Mouse (Mus musculus) granulocyte monocyte progenitor cell, adult 5-6 weeks (primary cell): ENCODE results near the gene Gsg1. TPM values are rescaled to one million over a fixed set of nuclear protein-coding genes. Genes with fewer than 3 reads are reported as not detected.

Experiments
- ATAC-seq: replicated peaks from 2 replicates; pipeline ENCODE4 v1.8.0; 2016; ENCODE audit warnings: mild to moderate bottlenecking, moderate TSS enrichment, inconsistent platforms; ENCODE audit not compliant: poor library complexity, severe bottlenecking
- total RNA-seq, 2 experiments: library from RNA; stranded (forward) in 1 of 2; stranded (reverse) in 1 of 2; fragments of 200-712, 200-1000 nt in 1 of 2; fragments of >200 nt in 1 of 2; fragmentation: Nextera tagmentation in 1 of 2; gene quantifications; 2 replicates each; pipeline ENCODE4 v1.2.3; 2014 to 2017

The Gsg1 gene
- total RNA-seq, 2 experiments from 2014 or later, result not detected

DNA sequence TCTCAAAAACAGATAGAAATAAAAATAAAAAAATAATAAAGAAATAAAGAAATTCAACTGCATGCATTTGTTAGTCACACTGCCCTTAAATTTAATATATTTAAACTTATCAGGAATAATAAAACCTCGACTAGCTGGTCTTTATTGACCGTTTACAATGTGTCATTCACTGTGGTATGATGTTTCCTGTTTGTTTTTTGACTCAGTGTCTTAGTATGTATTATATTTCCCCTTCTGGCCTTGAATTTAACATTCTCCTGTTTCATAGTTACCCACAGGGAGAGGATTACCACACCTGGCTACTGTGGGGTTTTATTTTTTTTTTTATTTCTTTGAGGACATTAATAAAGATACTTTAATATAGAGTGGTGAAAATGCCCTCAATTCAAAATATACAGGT is 8.4 kb upstream of the Gsg1 start:
- no peak for ATAC-seq

DNA sequence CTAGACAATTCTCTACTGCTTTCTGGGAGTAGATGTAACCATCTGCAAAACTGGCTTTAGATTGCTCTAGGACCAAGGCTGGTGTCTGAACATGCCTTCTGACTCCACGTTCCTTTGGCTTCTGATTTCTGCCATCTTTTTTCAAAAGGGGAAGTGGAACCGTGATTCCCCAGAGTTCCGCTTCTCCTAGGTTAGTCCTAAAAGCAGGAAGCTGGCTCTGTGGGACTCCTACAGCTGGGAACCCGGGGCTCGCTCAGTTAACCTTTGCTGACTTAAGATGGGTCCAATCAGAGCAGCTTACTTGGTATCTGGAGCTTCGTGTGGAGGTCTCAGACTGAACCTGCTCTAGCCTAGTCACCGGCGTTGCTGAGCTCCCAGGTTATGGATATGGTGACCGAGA is 7.0 kb upstream of the Gsg1 start:
- peak; percentile 95 for ATAC-seq

DNA sequence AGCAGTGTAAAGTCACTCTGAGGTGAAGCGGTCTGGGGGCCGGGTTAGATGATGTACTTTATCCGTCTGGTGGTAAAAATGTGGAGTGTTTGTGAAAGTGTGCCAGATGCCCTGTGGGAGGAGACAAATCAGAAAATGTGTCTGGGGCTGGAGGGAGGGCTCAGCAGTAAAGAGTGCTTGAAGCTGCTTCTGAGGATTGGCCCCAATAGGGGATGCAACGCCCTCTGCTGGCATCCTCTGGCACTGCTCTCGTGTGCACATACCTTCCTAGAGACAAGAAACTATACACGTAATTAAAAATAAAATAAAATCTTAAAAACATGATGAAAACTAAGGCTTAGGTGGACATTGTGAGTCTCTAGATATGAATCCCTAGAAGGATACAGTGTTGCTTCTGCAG is 6.3 kb upstream of the Gsg1 start:
- ATAC-seq, result no peak

DNA sequence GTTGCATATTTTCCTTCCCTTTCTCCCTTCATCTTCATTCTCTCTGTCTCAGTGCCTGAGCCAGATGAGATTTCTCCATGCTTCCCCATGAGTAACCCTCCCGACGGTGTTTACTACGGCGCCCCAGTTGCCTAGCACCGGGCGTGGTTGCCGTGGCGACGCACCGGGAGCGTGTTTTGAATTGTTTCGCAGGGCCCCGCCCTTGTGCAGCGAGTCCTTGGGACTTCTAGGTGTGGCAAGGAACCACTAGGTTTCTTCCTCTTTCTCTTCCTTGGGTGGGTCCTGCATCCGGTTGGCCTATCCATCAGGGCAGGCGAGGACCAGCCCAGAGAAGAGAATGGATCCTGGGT is 1.4 kb downstream of the Gsg1 start:
- ATAC-seq, result peak; percentile 89

DNA sequence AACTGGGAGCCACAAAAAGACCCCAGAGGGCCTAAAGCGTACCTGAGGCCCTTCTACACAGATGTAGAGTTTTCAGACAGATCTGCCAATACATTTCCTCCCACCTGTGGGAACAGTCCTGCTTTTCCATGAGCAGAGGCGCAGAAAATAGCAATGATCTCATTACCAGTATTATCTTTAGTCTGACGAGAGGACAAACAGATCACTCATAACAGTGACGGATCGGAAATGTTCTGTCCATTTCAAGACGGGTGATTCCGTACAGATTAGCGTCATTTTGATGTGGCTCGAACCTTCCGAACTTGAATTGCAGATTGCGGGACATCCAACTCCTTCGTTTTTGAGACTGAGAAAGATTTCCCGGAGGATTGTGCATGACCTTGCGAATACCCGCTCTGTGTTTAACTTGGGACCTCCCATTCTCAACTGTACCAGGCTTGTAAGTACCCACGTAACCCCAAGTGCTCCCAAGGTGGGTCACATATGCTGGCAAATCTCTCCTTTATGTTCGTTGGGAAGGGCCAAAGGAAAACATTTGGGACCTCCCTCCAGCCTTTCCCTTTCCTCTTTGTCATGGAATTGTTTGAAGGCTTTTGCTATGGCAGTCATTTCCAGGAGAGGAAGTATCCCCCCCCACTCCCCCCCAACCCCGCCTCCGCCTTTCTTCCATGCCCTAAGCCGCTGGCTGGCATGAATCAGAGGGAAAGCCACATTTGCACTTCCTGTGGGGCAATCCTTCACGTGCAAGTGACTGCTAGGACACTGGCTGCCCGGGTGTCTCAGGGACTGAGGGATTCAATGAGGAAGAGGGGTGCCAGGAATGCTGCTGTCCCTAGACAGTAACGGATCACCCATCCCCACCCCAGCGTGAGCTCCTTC is 2.1 kb downstream of the Gsg1 start:
- peak; percentile 83 for ATAC-seq

DNA sequence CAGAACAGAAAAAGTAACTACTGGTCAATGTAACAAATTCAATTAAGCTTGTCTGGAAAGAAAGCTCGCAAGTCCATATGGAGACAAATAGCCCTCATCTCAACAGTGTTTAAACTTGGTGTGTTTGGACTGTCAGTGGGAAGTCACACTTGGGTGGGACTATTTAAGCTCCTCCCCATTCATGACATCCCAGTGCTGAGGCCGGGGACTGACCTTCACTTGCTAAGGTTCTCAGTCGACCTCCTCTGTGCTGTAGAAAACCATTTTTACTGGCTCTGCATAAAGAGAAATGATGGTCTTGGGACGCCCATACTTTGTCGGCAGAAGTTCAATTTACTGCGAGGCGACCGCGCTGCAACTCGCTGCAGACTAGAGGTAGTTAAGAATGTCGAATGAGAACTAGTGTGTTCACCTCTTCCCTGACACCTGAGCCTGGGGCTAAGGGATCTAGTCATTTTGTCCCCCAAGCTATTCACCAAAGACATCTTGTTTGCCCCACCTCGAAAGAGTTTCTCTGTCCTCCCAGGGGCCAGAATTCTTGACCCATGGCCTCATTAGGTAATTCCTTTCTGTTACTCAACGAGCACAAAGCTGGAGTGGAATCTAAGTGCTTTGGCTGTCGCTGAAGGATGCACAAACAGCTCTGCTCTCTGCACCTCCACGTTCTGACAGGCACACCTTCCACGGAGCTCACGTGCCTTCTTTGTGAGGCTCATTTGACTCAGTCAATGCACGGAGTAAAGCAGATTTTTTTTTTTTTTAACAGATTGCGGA is 3.0 kb downstream of the Gsg1 start:
- no peak for ATAC-seq

DNA sequence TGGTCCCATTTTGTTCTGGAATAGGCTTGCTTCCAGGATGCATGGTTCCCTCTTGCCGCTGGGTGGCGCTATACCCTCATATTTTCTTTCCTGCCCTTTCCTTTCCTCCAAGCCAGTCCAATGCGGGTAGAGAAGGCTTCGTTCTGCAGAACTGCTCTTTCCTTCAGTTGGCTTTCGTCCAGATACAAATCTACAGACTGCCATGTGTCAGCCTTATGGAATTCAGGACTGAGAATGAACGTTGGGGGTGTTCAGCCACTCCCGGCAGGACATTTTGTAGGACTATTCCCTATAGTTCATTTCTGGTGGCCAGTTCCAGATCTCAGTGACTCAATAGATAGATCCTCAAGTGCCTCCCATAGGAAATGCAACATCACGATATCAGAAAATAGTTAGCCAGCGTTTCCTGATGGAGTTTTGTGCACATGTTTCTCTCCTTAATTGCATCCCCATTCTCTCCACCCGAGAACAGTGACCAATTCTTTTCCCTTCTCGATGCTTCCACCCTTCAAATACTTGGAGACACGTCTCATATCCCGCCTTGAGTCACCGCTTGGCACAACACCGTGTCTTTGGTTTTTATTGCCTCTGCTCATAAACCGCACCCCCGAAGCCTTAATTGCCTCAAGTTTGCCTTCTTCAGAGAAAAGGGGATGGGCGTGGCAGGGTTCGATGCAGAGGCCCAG is 4.2 kb downstream of the Gsg1 start:
- ATAC-seq, result peak; percentile 45

DNA sequence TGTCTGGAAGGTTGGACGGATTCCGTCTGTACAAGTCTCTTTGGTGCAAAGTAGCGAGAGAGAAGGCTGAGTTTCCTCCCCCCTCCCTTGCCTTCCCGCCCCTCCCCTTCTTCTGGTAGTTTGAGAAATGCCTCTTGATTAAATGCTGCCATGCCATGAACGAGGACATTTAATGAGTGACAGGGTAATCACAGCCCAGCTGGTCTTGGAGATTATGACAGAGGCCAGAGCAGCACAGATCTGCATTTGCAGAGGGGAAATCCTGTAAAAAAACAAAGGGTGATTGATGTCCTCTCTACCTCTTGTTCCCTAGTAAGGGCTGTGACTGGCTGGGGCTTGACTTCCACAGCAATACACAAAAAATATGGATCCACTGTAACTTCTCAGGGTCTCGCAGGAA is 6.3 kb downstream of the Gsg1 start:
- ATAC-seq, result no peak

DNA sequence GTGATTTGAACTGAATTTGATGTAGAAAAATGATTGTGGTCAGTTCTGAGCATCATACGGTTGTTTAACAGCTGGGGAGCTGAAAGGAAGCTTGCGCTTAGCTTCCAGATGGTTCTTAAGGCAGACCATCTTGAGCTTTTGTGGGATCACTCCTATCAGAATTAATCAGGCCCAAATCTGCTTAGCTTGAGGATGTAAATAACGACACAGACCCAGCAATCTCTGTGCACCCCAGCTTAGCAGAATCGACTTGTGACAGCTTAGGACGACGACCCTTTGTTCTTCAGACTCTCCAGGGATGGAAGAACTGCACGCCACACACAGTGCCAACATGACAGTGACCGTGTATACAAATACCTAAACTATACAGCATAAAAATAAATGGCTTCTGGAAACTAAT is 8.6 kb downstream of the Gsg1 start:
- no peak for ATAC-seq

DNA sequence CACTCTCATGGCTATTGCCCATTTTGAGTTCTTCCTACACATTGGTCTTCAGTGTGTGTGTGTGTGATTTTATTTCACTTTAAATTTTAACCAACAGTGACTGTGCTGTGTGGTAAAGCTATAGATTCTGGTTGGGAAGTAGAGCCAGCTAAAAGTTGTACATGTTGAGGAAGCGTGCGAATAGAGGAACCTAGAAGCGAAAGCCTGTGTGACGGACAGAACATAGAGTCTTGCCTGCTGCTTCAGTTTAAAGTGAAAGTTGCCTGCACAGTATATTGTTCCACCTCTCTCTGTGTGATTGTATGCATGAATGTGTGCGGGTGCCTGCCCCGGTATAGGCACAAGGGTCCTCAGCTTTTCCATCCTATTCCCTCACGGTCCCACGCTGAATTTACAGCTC is 13.8 kb downstream of the Gsg1 start:
- peak; percentile 68 for ATAC-seq

DNA sequence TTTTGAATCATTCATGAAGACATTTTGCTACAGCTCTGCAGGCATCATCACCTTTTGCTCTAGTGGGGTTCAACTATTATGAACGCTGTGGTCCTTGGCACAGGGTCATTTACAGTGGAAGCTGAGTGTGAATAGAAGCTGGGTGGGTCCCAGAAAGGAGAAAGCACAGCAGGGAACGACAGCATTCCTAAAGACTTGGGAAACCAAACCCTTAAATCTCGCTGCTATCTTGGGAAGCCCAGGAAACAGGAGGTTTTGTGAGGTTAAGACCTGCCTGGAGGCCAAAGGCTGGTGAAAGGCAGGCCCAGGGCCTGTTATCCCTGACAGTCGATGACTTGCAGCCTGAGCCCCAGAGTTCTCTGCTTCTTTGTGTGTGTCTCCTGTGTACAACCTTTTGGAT is 15.9 kb downstream of the Gsg1 start:
- ATAC-seq, result no peak

DNA sequence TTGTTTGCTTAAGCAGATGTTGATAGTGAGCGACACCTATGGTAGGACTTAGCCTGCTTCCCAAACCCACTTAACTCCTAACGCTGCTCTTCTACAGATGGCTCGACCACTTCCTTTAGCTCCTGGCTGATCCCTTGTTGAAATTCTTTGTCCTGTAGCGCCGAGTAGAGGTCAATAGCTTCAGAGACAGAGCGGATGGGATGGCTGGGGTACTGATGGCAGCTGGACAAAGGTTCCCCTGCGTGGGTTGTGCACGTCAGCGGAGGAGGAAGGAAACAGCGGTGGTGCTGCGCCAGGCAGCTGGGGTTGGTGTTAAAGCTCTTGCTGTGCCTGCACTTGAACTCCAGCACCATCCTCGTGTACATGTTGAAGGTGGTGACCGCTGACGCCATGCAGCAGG is 16.8 kb downstream of the Gsg1 start:
- ATAC-seq, result peak; percentile 62

DNA sequence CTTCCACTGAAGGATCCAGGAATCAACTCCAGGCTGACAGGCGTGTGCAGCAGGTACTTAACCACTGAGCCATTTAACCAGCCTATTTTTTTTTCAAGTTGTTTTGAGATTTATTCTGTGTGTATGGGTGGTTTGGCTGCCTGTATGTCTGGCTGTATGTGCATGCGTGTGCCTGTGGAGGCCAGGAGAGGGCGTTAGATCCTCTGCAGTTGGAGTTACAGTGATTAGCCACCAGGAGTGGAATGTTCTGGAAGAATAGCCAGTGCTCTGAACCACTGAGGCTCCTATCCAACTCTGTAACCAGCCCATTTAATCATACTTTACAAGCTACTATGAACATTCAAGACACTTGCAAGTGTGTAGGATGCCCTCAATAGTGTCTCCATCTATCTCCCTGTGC is 17.6 kb downstream of the Gsg1 start:
- ATAC-seq, result no peak; the same call in 1 of the 2 replicates

DNA sequence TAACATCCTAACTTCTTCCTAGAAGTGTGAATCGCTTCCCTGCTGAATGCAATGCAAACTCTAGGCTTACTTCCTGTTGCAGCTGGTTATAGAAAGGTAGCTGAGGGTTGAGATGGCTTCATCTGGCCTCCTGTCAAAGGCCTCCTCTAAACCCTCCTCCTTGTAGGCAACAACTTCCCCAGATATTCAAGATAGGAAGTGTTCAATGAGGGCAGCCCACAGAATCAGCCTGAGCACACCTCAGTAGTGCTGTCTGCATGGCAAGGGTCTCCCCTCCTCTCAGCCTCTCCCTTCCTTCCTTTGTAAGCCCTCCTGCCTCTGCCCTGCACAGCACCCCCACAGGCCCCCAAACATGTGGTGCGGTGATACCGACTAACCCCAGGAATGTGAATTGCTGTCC is 18.4 kb downstream of the Gsg1 start:
- ATAC-seq, result no peak

DNA sequence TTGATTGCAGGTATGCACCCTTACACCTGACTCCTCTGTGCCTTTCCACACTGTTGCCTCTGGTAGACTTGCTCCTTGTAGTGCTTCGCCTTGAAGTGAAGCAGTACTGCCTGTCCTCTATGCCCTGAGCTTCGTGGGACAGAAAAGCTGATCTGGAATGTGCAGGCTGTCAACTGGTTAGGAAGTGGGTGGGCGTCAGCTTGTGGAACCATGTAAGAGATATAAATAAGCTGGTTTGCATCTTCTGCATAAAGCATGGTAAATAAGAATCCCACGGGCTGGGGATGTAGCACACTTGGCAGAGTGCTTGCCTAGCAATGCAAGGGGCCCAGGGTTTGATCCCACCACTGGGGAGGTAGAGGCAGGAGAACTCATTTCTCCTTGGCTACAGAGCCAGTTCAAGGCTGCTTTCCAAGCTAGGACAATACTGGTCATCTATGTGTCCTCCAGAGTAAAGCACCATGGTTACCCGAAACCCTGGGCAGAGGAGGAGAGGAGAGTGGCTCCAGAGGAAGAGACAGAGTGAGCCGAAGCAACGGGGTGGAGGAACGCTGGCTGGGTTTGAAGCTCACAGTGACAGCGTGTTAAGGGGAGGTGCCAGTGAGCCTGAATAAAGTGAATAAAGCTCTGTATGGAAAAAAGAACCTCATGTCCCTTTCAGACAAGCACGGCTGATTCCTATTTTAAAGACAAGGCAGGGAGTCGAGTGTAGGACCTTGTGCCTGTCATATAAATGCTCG is 21.5 kb downstream of the Gsg1 start:
- ATAC-seq, result no peak

DNA sequence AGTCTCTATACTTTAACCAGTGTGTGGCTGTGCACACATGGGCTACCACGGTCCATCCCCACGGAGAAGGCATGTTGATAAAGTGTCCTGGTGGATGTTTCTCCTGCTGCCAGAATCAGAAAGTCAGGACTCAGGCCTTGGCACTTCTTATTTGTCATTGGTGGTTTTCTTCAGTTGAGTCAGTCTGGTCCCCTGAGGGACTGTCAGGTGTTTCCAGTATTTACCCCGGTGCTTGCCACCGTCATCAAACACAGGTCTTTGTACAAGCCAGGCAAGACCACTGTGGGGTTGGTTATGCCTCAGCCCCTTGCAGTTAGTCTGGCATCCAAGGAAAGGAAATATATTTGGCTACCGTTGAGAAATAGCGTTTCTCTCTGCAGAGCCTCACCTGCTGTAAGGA is 23.6 kb downstream of the Gsg1 start:
- no peak for ATAC-seq

DNA sequence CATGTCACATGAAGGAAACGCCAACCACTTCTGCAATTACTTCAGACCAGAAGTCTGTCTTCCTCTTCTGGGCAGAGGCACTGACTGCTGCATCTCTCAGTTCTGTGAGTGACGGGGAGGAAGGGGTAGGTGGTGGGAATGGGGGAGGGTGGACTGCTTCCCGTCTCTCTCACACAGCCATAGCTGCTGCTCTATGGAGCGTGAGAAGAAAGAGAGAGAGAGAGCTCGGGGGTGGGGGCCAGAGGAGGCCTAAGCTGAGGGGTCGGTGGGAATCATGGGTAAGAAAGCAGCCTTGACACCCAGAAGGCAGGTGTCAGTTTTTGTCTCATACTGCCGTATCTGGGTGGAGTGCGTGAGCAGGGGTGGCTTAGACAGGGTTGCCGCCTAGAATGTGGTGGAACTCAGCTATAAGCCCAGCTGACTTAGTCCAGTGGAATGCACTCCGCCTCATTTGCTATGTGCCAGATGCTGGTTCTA is 25.6 kb downstream of the Gsg1 start:
- peak; percentile 97 for ATAC-seq

DNA sequence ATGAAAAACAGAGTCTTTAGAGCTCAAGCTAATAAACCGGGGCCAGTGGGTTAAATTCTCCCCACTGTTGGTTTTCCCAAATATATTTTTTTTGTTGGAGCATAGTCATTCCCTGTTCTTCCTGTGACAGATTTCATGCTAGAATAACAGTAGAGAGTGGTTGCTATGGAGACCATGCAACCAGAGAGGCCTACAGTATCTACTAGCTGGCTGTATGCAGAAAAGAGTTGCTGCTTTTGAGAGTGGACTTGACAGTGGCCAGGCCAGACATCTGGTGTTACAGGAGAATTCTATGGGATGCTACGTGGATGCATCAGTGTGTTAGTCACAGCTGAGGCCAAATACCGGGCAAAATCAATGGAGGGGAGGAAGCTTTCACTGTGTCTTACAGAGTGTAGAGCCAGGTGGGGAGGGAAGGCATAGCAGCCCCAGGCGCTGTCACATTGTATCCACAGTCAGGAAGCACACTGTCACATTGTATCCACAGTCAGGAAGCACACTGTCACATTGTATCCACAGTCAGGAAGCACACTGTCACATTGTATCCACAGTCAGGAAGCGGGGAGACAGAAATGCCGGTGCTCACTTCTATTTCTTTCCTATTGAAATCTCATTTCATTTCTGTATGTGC is 30.2 kb downstream of the Gsg1 start:
- no peak for ATAC-seq

DNA sequence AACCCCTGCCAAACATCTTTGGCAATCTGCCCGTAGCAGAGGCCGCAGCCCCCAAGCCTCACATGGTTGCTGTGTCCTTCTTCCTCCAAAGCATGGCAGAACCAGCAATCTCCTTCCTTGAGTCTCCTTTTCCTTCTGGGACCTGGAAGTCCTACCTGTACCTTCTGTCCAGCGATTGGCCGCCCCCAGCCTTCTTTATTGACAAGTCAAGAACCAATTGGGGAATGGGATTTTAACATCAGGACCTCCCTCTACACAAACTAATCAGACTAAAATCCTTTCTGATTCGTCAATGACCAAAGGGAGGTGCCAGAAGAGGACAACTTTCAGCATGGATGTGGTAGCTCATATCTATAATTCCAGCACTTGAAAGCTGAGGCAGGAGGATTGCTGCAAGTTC is 34.2 kb downstream of the Gsg1 start:
- no peak for ATAC-seq

DNA sequence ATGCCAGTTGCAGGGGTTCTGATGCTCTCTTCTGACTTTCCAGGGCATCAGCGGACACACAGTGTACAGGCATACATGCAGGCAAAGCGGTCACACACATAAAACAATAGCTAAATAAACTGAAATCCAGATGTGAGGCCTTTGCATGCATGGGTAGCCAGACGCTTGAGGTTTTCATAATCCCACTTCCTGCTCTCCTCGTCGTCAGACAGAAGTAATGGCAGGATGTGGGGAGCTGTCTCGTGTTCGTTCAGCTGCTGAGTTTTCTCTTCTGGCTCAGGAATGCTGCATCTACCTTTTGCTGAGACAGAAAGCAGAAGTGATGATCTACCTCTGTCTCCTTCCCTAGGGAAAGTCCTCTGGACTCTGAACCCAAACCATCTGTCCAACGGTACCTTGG is 35.8 kb downstream of the Gsg1 start:
- peak; percentile 72 for ATAC-seq
